Mouse (Mus musculus) lung, postnatal 0 days (tissue): ENCODE results near the gene Rfc5. TPM values are rescaled to one million over a fixed set of nuclear protein-coding genes. Genes with fewer than 3 reads are reported as not detected.
A peak's percentile ranks its signal among the peaks of the same experiment; 100 is the strongest.

Source experiments
- ATAC-seq: fragments of 200-750 bp; cut with Nextera tagmentation; 2 replicates; pipeline ENCODE4 v1.8.0; 2017; ENCODE audit warnings: moderate library complexity
- DNase-seq: peaks from one replicate; pipeline ENCODE4 v3.0.0-alpha.2; 2016; ENCODE audit warnings: low spot score
- H3K27ac ChIP-seq: fragments of 300-500 bp; sonication (generic); 2 replicates; pipeline ENCODE4 v1.5.1; 2014; ENCODE audit warnings: antibody characterized with exemption, mild to moderate bottlenecking, low read length, mixed read lengths
- H3K27me3 ChIP-seq: fragments of 300-500 bp; sonication (generic); replicated peaks from 2 replicates; pipeline ENCODE4 v1.6.1; 2014; ENCODE audit warnings: low read length, mixed read lengths; ENCODE audit not compliant: insufficient read depth
- H3K36me3 ChIP-seq: fragments of 300-500 bp; sonication (generic); 2 replicates; pipeline ENCODE4 v1.6.1; 2014; ENCODE audit warnings: low read length, mixed read lengths; ENCODE audit not compliant: insufficient read depth
- H3K4me1 ChIP-seq: fragments of 300-500 bp; sonication (generic); 2 replicates; pipeline ENCODE4 v1.6.1; 2014; ENCODE audit warnings: antibody characterized with exemption, low read depth, low read length, mixed read lengths; ENCODE audit not compliant: insufficient read depth
- H3K4me2 ChIP-seq: fragments of 300-500 bp; sonication (generic); replicated peaks from 2 replicates; pipeline ENCODE4 v1.6.1; 2014; ENCODE audit warnings: low read depth, mild to moderate bottlenecking, low read length, moderate library complexity, mixed read lengths
- H3K4me3 ChIP-seq: fragments of 300-500 bp; sonication (generic); 2 replicates; pipeline ENCODE4 v1.5.1; 2014; ENCODE audit warnings: low read depth, low read length
- H3K9ac ChIP-seq: fragments of 300-500 bp; sonication (generic); replicated peaks from 2 replicates; pipeline ENCODE4 v1.6.1; 2014; ENCODE audit warnings: low read depth, mild to moderate bottlenecking
- H3K9me3 ChIP-seq: fragments of 300-500 bp; sonication (generic); 2 replicates; pipeline ENCODE4 v1.6.1; 2016; ENCODE audit warnings: low read length, mixed read lengths
- CTCF ChIP-seq: IDR thresholded peaks from 2 replicates; pipeline ENCODE4 v1.5.1; 2016; ENCODE audit warnings: antibody characterized with exemption, mild to moderate bottlenecking
- EP300 ChIP-seq: IDR thresholded peaks from 2 replicates; pipeline ENCODE4 v1.6.1; 2016; ENCODE audit warnings: antibody characterized with exemption, mild to moderate bottlenecking, control low read depth
- WGBS: fragments of 180-500 bp; shearing (Covaris S2); extraction: QIAGEN DNeasy Blood & Tissue Kit; methylation state at CpG from one replicate; pipeline ENCODE4 v1.1.7; 2014; 5-methylcytosine and 5-hydroxymethylcytosine counted together
- polyA plus RNA-seq: library from polyadenylated mRNA; unstranded; fragments of >200 nt; fragmentation: Nextera tagmentation; extraction: Ambion mirVana; gene quantifications from 2 replicates; pipeline ENCODE4 v1.2.1, GENCODE M21; 2015

The Rfc5 gene
- polyA plus RNA-seq, 1 experiment from 2014 or later: 18.2 TPM

GRCm38 (mm10) chr5:117376331-117376761 lies 12.5 kb downstream of the Rfc5 start:
- H3K27ac ChIP-seq: no peak overlapping the region
- 61% methylated on average over 11 of the region's 11 CpGs for WGBS
- no peak overlapping the region for H3K4me3 ChIP-seq
- no peaks in the 10 kb centered on the region for H3K27me3 ChIP-seq
- ATAC-seq (peak; percentile 63), DNase-seq (peak; percentile 65)
- H3K36me3 ChIP-seq: peaks cover 17% of the 10 kb centered on the region
- TF ChIP-seq EP300 (no peak), CTCF (no peak)
- no peak overlapping the region for H3K4me2 ChIP-seq
- H3K9ac ChIP-seq: no peak overlapping the region
- no peaks in the 10 kb centered on the region for H3K9me3 ChIP-seq
- no peaks in the 10 kb centered on the region for H3K4me1 ChIP-seq

DNA sequence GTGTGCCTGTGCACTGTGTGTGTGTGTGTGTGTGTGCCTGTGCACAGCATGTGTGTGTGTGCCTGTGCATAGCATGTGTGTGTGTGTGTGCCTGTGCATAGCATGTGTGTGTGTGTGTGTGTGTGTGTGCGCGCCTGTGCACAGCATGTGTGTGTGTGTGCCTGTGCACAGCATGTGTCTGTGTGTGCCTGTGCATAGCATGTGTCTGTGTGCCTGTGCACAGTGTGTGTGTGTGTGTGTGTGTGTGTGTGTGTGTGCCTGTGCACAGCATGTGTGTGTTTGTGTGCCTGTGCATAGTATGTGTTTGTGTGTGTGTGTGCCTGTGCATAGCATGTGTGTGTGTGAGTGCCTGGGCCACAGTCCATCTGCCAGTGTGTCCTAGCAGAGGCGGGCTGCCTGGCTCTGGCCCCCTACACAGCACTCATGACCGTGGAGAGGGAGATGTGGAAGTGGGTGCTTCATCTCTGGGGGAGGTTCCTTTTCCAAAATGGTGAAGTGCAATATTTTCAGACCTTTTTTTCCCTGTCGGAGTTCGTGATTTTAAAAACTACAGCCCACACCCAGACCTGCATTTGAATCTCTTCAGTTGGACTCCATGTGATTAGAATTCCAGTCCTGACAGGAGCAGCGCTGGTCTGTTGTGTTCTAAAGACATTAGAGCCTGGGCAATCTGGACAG lies 14.3 kb downstream of the Rfc5 start:
- peaks cover 12% of the 10 kb centered on the region for H3K36me3 ChIP-seq

GRCm38 (mm10) chr5:117373418-117373817 lies 15.4 kb downstream of the Rfc5 start:
- peaks cover 6% of the 10 kb centered on the region; the same call in 1 of the 2 replicates for H3K36me3 ChIP-seq
- H3K4me2 ChIP-seq: no peak overlapping the region
- 64% methylated on average over 9 of the region's 9 CpGs for WGBS
- TF ChIP-seq CTCF: no peak
- H3K9me3 ChIP-seq: no peaks in the 10 kb centered on the region
- no peaks in the 10 kb centered on the region for H3K4me1 ChIP-seq
- DNase-seq (no peak), ATAC-seq (peak; percentile 47)
- no peaks in the 10 kb centered on the region for H3K27me3 ChIP-seq
- H3K27ac ChIP-seq: no peak overlapping the region
- H3K4me3 ChIP-seq: no peak overlapping the region
- no peak overlapping the region for H3K9ac ChIP-seq

More for the DNA sequence above, 14.3 kb downstream of the Rfc5 start:
- Histone ChIP-seq H3K4me2 (no peak overlapping the region), H3K4me3 (no peak overlapping the region), H3K27ac (no peak overlapping the region), H3K9ac (no peak overlapping the region), H3K27me3 (no peaks in the 10 kb centered on the region), H3K4me1 (no peaks in the 10 kb centered on the region), H3K9me3 (no peaks in the 10 kb centered on the region)
- ATAC-seq: no peak
- DNase-seq: no peak
- 76% methylated on average over 7 of the region's 7 CpGs for WGBS
- no peak for TF ChIP-seq CTCF
- TF ChIP-seq EP300: no peak

GRCm38 (mm10) chr5:117370592-117370991 lies 18.3 kb downstream of the Rfc5 start:
- TF ChIP-seq EP300 (no peak), CTCF (no peak)
- H3K4me3 ChIP-seq: no peak overlapping the region
- DNase-seq: no peak
- no peak overlapping the region for H3K9ac ChIP-seq
- H3K36me3 ChIP-seq: peaks cover 16% of the 10 kb centered on the region
- H3K4me2 ChIP-seq: no peak overlapping the region
- H3K27me3 ChIP-seq: no peaks in the 10 kb centered on the region
- H3K27ac ChIP-seq: no peak overlapping the region
- no peak for ATAC-seq
- WGBS: 57% methylated on average over 10 of the region's 10 CpGs
- H3K9me3 ChIP-seq: no peaks in the 10 kb centered on the region
- no peaks in the 10 kb centered on the region for H3K4me1 ChIP-seq

DNA sequence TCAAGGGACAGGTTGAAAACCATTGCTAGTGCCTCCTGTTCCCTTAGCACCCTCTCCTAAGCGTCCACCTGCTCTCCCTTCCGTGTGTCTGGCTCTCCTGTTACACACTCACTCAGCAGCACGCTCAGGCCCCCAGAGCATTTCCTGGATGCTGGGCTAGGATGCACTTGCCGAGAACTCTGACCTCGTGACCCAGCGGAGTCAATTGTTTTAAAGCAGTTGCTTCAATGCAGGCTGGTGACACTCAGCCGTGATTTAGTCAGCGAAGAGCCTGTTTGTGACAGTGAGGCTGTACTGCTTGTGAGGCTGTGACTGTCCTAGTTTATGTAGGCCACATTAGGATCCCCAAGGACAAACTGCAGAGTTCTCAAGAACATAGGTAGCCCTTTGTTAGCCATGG lies 21.6 kb downstream of the Rfc5 start:
- peaks cover 12% of the 10 kb centered on the region for H3K4me1 ChIP-seq
- DNase-seq: no peak
- 38% methylated on average over 8 of the region's 8 CpGs for WGBS
- no peak overlapping the region for H3K27ac ChIP-seq
- H3K9ac ChIP-seq: no peak overlapping the region
- no peak overlapping the region for H3K4me2 ChIP-seq
- no peaks in the 10 kb centered on the region for H3K9me3 ChIP-seq
- no peak for TF ChIP-seq CTCF
- no peak for TF ChIP-seq EP300
- no peak overlapping the region for H3K4me3 ChIP-seq
- peaks cover 19% of the 10 kb centered on the region for H3K36me3 ChIP-seq
- no peaks in the 10 kb centered on the region for H3K27me3 ChIP-seq
- no peak for ATAC-seq

DNA sequence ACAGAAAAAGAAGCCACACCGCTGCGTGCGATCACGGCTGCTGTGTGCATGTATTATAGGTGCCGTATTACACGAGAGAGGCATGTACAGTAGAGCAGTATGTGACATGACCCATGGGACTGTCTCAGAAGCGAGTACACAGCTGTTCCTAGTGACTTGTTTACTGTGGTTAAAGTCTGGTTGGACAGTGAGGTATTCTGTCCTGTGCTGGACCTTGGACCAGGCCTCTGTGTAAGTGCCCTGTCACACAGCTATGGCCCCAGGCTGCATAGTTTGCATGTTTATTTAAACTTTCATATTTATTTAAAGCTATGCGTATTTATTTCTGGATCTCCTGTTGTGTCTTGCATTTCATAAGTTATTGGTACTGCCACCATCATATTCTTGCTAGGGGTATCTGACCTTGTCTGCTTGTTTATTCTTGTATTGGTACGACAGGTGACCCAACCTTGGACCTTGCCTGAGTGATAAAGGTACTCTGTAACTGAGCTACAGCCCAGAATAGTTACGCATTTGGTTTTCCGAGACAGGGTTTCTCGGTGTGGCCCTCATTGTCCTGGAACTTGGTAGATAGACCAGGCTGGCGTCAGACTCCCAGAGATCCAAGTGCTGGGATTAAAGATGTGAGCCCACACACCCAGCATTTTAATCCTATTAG lies 22.8 kb downstream of the Rfc5 start:
- no peak for ATAC-seq
- H3K27ac ChIP-seq: no peak overlapping the region
- no peak overlapping the region for H3K4me3 ChIP-seq
- no peak overlapping the region for H3K9ac ChIP-seq
- no peaks in the 10 kb centered on the region for H3K27me3 ChIP-seq
- H3K4me2 ChIP-seq: no peak overlapping the region
- no peaks in the 10 kb centered on the region for H3K9me3 ChIP-seq
- peaks cover 14% of the 10 kb centered on the region for H3K4me1 ChIP-seq
- H3K36me3 ChIP-seq: peaks cover 19% of the 10 kb centered on the region
- TF ChIP-seq EP300 (no peak), CTCF (no peak)
- 88% methylated on average over 13 of the region's 13 CpGs for WGBS
- no peak for DNase-seq
